Mouse (Mus musculus): ENCODE measurements around the gene Stard10.

- TF ChIP-seq CTCF (IDR thresholded peaks at IDR 0.05; ENCODE audit: low read depth, low read length) = no peak
- no peak for TF ChIP-seq EP300 (IDR thresholded peaks at IDR 0.05; ENCODE audit: insufficient read depth, low read depth, low read length)
- no peak for TF ChIP-seq POLR2A (IDR thresholded peaks at IDR 0.05; ENCODE audit: insufficient read depth, low read length)
These were observed 49.2 kb upstream of the Stard10 start for GRCm38 (mm10) chr7:101267457-101268259.
